Comparison of ENCODE assay signal across 10 mouse cellular contexts in the genomic region with DNA sequence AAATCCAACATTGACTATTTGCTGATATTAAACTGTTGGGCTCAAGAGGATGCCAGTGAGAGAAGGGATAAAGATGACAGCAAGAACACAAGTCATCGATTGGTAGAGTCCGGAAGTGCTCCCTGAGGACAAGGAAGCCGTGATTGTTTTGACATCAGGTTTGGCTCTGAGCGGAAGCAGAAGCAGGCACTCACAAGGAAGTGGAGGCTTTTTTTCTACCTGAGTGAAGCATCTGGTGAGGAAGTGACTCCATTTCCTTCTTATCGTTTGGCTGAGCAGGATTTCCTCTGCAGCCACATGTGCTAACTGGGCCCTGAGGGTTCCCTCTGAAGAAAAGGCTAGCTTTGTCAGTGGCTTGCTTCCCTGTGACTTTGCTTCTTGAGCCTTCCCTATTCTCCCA.
DNase-seq lines count a peak whose midpoint lies in the region; ATAC-seq and TF ChIP-seq lines count a peak whose summit lies in the region.
"Had no signal": no experiment of that assay in that cellular context is flagged by ENCODE, and none has a peak within 500 bp of the region (broad histone marks: within the 10 kb centered on the region; RNA-seq: fewer than 3 reads in every experiment).

No protein-coding gene starts in this region.

- no peak overlapping the region for H3K4me3 ChIP-seq in hindbrain, embryonic 15.5 days
- H3K4me3 ChIP-seq in hindbrain, embryonic 16.5 days (ENCODE audit: low read length): no peak overlapping the region
- H3K4me3 ChIP-seq in embryonic facial prominence, embryonic 13.5 days: no peak overlapping the region
- no peak overlapping the region for H3K4me3 ChIP-seq in kidney, postnatal 0 days (replicated peaks; ENCODE audit: low read depth, low read length)
- H3K4me3 ChIP-seq: erythroblast, embryonic 14.5 days had no signal

- H3K9me3 ChIP-seq in hindbrain, embryonic 15.5 days: no peaks in the 10 kb centered on the region
- H3K9me3 ChIP-seq in hindbrain, embryonic 16.5 days (ENCODE audit: control insufficient read depth, low read length): no peaks in the 10 kb centered on the region
- H3K9me3 ChIP-seq in embryonic facial prominence, embryonic 13.5 days: no peaks in the 10 kb centered on the region
- no peaks in the 10 kb centered on the region for H3K9me3 ChIP-seq in kidney, postnatal 0 days (replicated peaks; ENCODE audit: low read length)

- peak; percentile 57 for DNase-seq in 416B (ENCODE audit: low read depth)
- peak; percentile 27 for DNase-seq in kidney, postnatal 0 days (ENCODE audit: low spot score)
- no peak for DNase-seq in cerebellum, postnatal 4 days (ENCODE audit: low spot score in 2 of 2)
- DNase-seq in ovary, postnatal 14 days (ENCODE audit: low spot score): no peak
- no peak for DNase-seq in left cerebral cortex, postnatal 10 days (ENCODE audit: extremely low spot score in 1 of 2, low spot score in 2 of 2)
- DNase-seq: adrenal gland, postnatal 14 days had no signal

- H3K27me3 ChIP-seq in hindbrain, embryonic 15.5 days: no peaks in the 10 kb centered on the region
- no peaks in the 10 kb centered on the region for H3K27me3 ChIP-seq in hindbrain, embryonic 16.5 days (replicated peaks; ENCODE audit: control insufficient read depth, insufficient read depth, low read length)
- no peaks in the 10 kb centered on the region for H3K27me3 ChIP-seq in embryonic facial prominence, embryonic 13.5 days
- H3K27me3 ChIP-seq in kidney, postnatal 0 days (ENCODE audit: insufficient read depth, low read length): no peaks in the 10 kb centered on the region

- no peaks in the 10 kb centered on the region for H3K36me3 ChIP-seq in hindbrain, embryonic 15.5 days
- no peaks in the 10 kb centered on the region for H3K36me3 ChIP-seq in hindbrain, embryonic 16.5 days (ENCODE audit: control insufficient read depth, insufficient read depth, low read length)
- no peaks in the 10 kb centered on the region for H3K36me3 ChIP-seq in embryonic facial prominence, embryonic 13.5 days
- no peaks in the 10 kb centered on the region for H3K36me3 ChIP-seq in kidney, postnatal 0 days (ENCODE audit: insufficient read depth, low read length)

- ATAC-seq in hindbrain, embryonic 15.5 days (ENCODE audit: low FRiP score, low read depth): no peak
- no peak for ATAC-seq in hindbrain, embryonic 16.5 days
- no peak for ATAC-seq in embryonic facial prominence, embryonic 13.5 days (ENCODE audit: insufficient number of reproducible peaks, insufficient read depth, low FRiP score, low TSS enrichment, low read depth)
- ATAC-seq in kidney, postnatal 0 days (replicated peaks; ENCODE audit: low FRiP score, low read depth): no peak

- H3K4me2 ChIP-seq in hindbrain, embryonic 15.5 days: no peak overlapping the region
- no peak overlapping the region for H3K4me2 ChIP-seq in hindbrain, embryonic 16.5 days (ENCODE audit: low read length)
- H3K4me2 ChIP-seq in embryonic facial prominence, embryonic 13.5 days: no peak overlapping the region
- no peak overlapping the region for H3K4me2 ChIP-seq in kidney, postnatal 0 days (ENCODE audit: low read length)

- intact Hi-C loops in left cerebral cortex, postnatal 10 days (cut with DNase I): no loop called here

- WGBS in hindbrain, embryonic 15.5 days: 81% methylated on average over 5 of the region's 5 CpGs
- whole genome bisulfite sequencing in hindbrain, embryonic 16.5 days: 77% methylated on average over 5 of the region's 5 CpGs
- 65% methylated on average over 5 of the region's 5 CpGs for WGBS in embryonic facial prominence, embryonic 13.5 days
- WGBS in kidney, postnatal 0 days: 70% methylated on average over 5 of the region's 5 CpGs

- H3K4me1 ChIP-seq in hindbrain, embryonic 15.5 days (replicated peaks): 0 out of 2 replicates have a peak, but pooled peaks cover under 1% of the 10 kb centered on the region
- no peaks in the 10 kb centered on the region for H3K4me1 ChIP-seq in hindbrain, embryonic 16.5 days (ENCODE audit: control insufficient read depth, insufficient read depth, low read depth, low read length)
- peaks cover 42% of the 10 kb centered on the region for H3K4me1 ChIP-seq in embryonic facial prominence, embryonic 13.5 days
- peaks cover 5% of the 10 kb centered on the region; the same call in 1 of the 2 replicates for H3K4me1 ChIP-seq in kidney, postnatal 0 days (replicated peaks; ENCODE audit: insufficient read depth, low read length)

- H3K27ac ChIP-seq in hindbrain, embryonic 15.5 days (replicated peaks): 0 out of 2 replicates have a peak overlapping the region, but pooled peaks have one; percentile 2
- no peak overlapping the region for H3K27ac ChIP-seq in hindbrain, embryonic 16.5 days (ENCODE audit: low read depth, low read length)
- peak overlapping the region; percentile 18; the same call in 1 of the 2 replicates for H3K27ac ChIP-seq in embryonic facial prominence, embryonic 13.5 days
- H3K27ac ChIP-seq in kidney, postnatal 0 days: peak overlapping the region; percentile 72

- H3K9ac ChIP-seq in hindbrain, embryonic 15.5 days: no peak overlapping the region
- H3K9ac ChIP-seq in hindbrain, embryonic 16.5 days (ENCODE audit: low read depth, low read length): no peak overlapping the region
- no peak overlapping the region for H3K9ac ChIP-seq in embryonic facial prominence, embryonic 13.5 days
- H3K9ac ChIP-seq in kidney, postnatal 0 days (ENCODE audit: low read depth, low read length): no peak overlapping the region

- TF ChIP-seq CTCF in kidney, postnatal 0 days (IDR thresholded peaks at IDR 0.05; ENCODE audit: low read depth): no peak

Comparison
In these comparisons a context has a peak if more than half of its experiments do, and no peak if none do; other contexts are left out.
1. DNase-seq: peak in 416B (single experiment) and kidney, postnatal 0 days (single experiment); none in cerebellum, postnatal 4 days (0 of 2), ovary, postnatal 14 days (single experiment) and left cerebral cortex, postnatal 10 days (0 of 2).